Mouse (Mus musculus) T-helper 17 cell (primary cell): ENCODE measurements around the gene Phf24.

Experiments
- in situ Hi-C, 2 experiments: fragments of 300-600 bp; cut with MboI, MseI; formaldehyde crosslinking; loops; 1 replicate in 1 of 2; 2 replicates in 1 of 2; pipeline ENCODE4 v1.15.1; 2025; ENCODE audit warnings: high pct_unique_total_duplicates in 2 of 2

Gene Phf24

DNA sequence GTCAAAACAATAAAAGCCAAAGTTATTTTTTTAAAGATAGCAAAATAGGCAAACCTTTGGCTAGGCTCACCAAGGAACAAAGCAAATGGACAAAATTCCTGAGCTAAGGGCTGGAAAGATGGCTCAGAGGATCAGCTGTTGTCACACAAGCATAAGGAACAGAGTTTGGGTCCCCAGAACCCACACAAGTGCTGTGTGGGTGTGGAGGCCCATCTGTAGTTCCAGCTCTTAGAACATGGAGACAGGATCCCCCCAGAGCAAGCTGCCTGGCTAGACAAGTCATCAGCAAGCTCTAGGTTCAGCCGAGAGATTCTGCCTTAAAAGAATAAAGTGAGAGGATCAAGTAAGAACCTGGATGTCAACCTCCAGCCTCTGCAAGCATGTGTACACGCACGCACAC, 11.9 kb upstream of the Phf24 start:
- in situ Hi-C loops, result no loop called here

DNA sequence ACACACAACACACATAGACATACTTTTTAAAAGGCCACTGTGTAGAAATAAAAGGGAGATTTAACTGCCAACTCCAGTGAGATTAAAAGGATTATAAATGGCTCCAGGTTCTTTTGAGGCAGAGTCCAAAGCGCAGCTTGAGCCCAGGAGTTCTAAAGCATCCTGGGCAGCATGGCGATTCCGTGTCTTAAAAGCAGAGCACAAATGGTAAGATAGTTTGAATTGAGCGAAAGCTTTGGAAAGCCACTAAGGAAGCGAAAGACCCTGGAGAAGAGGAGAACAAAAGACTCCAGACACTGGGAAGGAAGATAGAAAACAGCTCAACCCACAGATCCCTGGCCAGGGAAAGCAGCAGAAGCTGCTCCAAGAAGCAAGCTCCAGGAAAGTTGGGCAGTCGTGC, 11.5 kb upstream of the Phf24 start:
- in situ Hi-C loops, result no loop called here

DNA sequence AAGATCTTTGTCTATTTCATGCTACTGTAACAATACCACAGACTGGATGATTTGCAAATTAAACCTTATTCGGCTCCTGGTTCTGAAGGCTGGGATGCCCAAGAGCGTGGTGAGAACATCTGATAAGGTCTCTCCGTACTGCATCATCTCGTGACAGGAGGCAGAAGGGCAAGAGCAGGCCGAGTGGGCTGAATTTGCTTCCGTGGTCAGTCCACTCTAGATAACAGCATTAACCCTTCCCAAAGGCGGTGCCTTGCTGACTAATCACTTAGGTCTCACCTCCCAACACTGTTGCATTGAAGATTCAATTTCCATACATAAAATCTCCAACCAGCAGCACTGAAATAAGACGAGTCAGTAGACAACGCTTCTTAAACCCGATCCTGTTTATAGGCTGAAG, 3.1 kb upstream of the Phf24 start:
- in situ Hi-C loops, result no loop called here

DNA sequence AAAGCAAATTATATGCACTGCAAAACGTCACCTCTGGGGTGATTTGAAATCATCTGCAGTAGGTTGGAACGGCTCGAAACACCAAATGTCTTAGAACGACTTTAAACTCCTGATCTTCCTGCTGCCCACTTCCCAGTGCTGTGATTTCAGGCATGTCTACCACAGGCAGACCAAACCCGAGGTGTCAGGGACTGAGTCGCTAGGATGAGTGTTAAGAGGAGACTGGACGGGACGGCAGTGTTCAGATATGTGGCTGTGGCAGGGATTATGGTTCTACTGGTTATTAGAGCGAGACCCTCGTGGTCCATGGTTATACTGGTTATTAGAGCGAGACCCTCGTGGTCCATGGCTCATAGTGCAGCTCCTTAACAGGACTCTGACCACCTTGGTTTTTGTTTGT, 1.1 kb upstream of the Phf24 start:
- in situ Hi-C loops, result no loop called here

DNA sequence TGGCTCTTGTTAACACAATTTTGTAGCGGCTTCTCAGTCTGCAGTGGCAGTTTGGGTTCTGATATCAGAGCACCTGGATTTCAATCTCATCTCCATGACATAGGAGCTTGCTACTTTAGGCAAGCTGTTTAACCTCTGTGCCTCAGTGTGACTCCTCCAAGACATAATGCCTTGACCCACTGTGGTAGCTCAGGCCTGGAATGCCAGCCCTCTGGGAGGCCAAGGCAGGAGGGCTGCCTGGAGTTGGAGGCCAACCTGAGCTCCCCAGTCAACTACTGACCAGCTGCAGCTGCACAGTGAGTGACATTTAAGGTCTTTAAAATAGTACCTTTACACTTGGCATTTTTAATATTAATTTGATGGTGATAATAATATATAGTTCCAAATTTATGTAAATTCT, 494 bp upstream of the Phf24 start:
- in situ Hi-C loops, result no loop called here

DNA sequence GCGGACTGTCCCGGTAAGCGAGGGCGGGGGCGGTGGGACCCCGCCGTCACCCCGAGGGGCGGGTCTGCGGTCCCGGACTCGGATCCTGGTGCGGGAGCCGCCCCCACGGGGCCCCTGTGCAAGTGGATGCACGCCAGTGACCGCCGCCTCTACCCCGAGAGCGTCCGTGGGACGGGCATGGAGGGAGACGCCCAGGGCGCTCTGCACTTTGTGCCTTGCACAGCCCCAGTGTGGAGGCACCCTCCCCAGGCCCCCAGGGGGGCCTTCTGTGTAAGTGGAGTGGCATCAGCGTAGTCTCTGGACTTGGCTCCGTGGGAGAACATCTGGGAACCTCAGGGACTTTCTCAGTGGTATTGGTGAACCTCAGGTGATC, 928 bp downstream of the Phf24 start:
- in situ Hi-C loops, result no loop called here

DNA sequence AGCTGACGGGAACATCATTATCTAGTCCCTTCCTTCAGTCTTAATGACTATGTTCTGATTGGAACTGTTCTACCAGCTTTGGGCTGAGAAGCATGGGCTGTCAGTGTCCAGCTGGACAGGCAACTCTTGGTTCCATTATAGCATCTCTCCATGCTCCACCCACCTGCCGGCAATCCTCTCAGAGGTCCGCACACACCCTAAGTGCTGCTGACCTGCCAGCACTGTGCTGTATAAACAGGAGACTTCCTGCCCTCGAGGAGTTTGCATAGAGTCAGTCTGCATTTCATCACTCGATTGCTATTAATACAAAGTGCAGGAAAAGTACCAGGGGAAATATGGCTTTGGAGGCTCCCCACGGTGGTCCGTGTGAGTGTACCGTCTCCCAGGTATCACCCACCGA, 4.3 kb downstream of the Phf24 start:
- in situ Hi-C loops, result no loop called here

DNA sequence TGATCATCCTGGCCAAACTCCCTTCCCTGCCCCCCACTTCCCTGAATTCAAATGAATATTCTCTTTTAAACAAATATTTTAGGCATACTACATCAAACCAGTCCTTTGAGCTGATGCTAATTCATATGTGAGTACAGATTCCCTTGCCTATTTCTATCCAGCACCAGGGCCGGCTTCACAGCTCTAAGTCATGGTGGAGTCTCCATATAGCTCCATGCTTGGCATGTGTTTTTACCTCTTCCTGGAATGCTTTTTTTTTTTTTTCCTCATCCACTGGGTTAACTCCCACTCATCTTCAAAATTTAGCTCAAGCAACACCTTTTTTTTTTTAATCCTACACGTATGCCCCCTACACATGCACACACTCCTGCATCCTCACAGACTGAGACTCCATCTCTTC, 5.1 kb downstream of the Phf24 start:
- in situ Hi-C loops, result no loop called here

DNA sequence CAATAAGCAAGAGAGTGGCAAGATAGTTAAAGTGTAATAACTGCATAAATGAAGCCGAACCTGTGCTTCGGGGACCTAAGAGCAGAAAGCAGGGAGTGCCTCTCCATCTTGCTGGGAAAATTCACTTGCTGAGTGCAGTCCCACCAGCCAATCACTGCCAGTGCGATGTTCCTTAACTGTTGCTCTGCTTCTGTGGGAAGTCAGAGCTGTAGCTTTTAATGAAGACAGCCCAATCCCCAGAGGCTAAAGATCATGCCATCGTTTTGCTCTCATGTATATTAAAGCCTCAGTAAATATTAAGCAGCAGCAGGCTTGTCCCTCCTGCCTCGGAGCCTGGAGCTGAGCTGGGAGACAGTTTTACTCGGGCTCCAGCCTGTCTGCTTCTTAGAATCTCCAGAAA, 5.6 kb downstream of the Phf24 start:
- in situ Hi-C loops, result no loop called here

DNA sequence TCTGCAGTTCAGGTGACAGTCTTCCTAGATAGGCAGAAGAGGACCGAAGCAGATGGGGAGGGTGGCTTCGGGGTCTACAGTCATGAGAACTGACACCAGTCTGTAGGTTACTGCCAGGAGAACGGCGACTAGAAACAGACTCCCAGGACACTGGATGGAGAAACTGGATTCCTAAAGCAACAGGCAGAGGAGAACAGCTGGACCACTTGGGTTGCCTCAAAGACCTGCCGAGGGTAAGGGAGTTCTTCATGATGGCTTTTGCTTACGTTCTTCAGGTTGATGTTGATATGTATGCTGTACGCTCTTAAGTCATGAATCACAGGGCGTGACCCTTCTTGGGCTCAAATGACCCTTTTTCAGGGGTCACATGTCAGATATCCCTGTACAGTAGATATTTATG, 6.0 kb downstream of the Phf24 start:
- in situ Hi-C loops, result no loop called here

DNA sequence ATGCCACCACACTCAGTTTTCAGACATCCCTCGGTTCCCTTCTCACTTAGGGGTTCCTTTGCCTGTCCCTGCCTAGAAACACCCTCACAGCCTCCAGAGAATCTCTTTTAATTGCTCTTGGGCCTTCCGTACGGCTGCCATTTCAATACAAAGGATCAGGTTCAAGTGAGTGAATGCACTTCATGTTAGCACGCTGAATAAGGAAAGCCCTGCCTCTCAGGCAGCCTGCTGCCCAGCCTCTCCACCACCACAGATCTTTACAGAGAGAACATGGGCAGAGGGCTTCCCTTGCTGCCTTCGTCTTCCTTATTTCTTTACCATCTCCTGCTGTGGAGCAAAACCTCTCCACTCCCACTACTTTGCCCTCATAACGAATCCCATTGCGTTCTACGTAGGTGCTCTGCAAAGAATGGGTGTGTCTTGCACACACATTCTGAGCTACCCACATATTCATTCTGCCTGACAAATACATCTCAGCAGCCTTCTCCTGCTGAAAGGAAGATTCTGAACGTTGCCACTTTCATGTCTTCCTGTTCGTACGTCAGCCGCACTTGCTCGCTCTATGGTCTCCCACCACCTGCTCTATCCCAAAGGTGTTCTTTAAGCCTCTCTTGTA, 7.7 kb downstream of the Phf24 start:
- in situ Hi-C loops, result no loop called here

DNA sequence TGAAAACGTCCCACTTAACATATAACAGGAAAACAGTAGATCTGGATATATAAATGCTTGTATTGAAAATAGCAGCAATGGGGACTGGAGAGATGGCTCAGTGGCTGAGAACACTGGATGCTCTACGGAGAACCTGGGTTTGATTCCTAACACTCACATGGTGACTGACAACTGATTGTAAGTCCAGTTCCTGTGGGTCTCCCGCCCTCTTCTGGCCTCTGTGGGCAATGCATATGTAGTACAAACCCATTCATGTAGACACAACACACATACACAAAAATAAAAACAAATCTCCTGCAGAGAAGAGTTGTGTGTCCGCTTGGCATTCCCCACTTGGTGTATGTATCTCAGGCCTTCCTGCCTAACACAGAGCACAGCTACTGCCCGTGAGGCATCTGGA, 11.7 kb downstream of the Phf24 start:
- in situ Hi-C loops, result no loop called here

DNA sequence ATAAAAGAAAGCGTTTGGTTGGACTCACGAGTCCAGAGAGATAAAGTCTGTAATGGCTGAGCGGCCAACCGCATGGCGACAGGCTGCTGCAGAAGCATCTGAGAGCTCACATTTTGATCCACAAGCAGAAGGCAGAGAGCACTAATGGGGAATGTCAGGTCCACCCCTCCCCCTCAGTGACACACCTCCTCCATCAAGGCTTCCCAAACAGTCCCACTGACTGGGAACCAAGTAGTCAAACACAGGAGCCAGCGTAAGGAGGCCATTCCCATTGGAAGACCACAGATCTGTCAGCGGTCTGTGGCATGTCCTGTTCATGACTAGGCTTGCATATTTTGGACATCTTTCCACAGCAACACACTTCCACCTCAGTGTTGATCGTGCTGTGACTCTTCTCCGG, 12.5 kb downstream of the Phf24 start:
- in situ Hi-C loops, result no loop called here

DNA sequence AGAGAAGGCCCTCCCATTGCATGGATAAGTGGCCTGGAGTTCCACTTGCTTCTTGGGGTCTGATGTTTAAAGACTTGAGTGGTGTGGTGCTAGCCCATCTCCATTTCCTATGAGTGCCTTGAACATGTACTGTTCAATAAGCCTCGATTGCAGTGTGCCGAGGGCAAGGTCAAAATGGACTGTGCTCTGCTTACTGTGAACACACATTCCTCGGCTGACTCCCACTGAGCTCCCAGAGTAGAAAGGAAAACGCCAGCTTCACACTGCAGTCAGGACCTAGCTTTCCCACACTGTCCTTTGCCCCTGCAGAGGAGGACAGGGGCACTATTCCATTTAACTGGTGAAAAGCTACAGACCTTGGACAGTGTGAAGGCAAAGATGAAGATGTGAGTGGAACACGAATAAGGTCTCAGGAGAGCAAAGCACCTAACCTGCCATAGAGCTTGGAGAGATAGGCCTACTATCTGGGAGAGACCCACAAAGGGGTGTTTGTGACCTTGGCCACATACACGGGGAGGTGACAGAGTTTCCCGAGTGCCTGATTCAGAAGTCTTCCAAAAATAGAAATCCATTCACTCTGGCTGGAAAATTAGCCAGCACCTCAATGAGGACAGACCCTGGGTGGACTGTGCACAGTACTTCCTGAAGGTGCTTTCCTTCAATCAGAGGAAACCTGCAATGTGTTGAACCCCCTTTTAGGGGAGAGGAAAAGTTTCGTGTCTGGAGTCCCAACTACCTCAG, 15.9 kb downstream of the Phf24 start:
- in situ Hi-C loops, result no loop called here

DNA sequence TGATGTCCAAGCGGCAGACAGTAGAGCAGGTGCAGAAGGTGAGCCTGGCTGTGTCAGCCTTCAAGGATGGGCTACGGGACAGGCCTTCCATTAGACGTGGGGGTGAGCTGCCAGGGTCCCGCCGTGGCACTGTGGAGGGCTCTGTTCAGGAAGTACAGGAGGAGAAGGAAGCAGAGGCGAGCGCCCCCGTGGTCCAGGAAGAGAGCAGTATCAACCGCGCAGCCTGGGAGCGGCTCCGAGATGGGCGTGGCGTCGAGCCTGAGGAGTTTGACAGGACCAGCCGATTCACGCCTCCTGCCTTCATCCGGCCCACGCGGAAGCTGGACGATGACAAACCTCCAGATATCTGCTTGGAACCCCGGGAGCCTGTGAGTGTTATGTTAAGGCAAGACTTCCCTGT, 17.2 kb downstream of the Phf24 start:
- in situ Hi-C loops, result no loop called here

DNA sequence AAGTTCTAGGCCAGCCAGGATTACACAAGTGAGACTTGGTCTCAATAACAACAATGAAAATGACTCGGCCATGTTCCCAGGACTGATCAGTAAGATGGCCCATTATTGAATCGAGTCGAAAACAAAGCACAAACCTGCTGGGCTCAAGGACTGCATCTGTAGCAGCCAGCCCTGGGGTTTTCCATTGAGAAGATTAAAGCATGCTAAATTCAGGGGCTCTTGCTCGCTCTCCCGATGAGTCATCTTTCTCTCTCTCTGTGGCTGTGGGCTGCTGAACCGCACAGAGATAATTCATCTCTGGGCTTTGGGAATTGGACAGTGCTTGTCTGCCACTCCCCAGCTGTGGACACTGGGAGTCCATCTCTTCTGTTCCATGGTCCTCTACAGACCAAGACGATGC, 24.9 kb downstream of the Phf24 start:
- in situ Hi-C loops, result no loop called here

DNA sequence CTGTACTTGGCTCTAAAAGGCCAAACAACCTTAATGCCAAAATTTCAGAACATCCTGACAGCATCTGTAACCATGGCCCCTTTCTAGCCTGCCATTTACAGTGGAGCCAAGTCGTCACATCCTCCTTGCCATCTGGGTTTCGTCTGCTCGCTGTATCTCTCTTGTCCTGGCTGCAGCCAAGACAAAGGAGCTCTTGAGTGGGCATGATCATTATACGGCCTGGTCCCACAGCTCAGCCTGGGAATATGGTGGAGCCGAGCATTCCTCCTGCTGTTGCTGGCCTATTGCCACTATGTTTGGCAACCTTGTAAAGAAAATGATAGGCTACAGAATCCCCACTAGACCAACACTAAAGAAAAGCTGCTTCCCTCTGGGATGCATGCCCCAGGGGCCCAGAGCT, 26.9 kb downstream of the Phf24 start:
- in situ Hi-C loops, result no loop called here

DNA sequence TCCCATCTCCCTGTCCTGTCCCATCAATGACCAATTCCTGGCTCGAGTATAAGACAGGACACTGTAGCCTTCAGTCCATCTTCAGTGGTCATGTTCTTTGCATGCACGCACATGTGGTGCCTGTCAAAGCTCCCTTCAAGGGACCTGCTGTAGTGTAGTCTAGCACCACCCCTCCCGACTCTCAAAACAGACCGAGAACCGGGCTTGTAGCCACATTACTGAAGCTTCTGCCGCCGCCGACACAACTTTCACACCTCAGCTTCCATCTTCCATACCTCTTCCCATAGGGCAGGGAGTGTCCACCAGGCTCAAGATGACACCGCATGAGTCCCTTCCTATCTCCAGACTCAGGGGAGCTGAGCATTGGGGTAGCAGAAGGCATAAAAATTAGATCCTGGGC, 27.7 kb downstream of the Phf24 start:
- in situ Hi-C loops, result no loop called here

DNA sequence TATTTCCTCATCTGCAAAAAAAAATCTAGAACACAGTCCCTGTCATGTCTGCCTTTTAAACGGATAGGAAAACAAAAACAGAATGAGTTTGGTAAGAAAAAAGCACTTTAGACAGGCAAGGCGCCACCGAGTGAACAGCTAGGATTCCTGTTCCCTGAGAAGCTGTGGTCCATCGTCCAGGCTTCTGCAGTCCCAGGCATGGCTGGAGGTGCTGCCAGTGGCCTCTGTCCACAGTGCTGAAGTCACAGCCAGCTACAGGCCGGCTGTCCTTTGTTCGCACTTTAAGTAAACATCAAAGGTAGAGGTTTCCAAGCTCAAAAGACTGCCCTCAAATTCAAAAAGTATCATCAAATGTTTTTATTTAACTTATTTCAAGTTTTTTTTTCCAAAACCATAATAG, 28.6 kb downstream of the Phf24 start:
- in situ Hi-C loops, result no loop called here

DNA sequence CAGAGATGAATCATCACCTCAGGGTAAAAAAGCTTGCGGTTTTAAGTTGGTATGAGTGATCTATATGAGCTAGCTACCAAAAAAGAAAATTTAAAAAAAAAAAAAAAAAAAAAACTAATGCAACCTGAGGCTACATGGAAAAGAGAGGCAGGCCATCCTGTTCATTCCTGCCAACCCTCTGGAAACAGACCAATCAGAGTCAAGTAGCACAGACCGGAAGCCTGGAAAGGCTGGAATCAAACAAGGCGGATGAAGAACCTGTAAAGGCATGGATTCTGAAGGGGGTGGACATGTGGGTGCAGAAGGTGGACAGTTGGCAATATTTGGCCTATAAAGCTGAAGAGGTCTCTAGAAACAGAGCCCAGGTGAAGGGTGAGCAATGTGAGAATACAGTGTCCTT, 29.0 kb downstream of the Phf24 start:
- in situ Hi-C loops, result no loop called here

DNA sequence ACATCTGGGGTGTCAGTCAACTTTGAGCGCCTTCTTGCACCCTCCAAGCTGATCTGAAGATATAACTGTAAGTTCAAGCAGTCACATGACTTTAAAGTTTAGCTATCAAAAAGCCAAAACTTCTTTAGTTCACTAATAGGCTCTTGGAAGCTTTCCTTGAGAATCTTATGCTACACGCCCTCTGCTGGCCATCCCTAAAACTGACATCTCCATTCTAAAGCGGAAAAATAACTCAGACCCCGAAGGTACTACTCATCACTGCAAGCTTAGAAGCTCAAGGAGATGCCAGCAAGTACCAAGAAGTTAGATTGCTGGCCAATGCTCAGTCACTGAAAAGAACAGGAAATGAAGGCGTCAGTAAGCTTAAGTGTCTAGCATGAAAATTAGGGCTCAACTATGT, 29.5 kb downstream of the Phf24 start:
- in situ Hi-C loops, result no loop called here

DNA sequence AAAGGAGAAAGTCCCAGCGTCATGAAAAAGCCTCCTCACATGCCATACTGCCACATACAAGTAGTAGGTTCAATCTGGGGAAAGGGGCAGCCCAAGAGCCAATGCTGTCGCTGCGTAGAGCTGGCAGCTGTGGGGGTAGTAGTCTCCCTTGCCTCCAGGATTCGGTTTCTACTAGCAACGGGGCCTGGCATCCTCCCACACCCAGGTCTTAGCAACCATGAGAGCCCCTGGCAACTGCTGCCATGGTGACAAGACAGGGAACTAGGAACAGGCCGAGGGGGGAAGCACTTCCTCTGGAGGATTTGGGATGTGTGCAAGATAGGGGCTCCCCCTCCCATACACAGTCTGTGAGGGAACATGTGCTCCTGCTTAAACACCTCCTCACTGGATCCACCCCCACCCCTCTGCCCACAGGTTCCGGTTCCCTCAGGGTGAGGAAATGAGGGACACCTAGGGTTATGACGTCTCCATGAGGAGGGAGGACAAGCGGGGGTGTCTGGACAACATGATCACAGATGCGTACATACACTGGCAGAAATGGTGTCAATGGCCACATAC, 30.4 kb downstream of the Phf24 start:
- in situ Hi-C loops, result no loop called here

DNA sequence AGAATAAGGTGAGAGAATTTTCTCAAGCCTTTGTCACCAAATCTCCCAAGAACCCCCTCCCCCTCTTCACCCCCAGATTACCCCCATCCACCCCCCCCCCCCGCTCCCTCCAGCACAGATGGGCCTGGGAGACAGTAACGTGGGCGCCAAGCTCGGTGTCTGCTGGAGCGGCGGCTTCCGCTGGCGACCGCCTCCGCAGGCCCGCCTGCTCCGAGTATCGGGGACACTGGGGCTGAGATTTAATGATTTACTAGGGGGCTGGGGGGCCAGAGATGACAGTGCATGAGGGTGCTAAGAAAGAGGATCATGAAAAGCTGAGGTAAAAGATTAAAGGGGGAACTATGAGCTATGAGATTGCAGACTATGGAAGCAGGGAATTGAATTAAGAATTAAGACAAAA, 32.1 kb downstream of the Phf24 start:
- in situ Hi-C loops, result no loop called here
